Mouse (Mus musculus) stomach, embryonic 14.5 days (tissue): ENCODE results near the gene Usb1. TPM values are rescaled to one million over a fixed set of nuclear protein-coding genes. Genes with fewer than 3 reads are reported as not detected.

Experiments
- ATAC-seq: fragments of 200-750 bp; cut with Nextera tagmentation; 2 replicates; pipeline ENCODE4 v1.8.0; 2017; ENCODE audit warnings: low read depth, moderate TSS enrichment; ENCODE audit not compliant: insufficient number of reproducible peaks, insufficient read depth, low FRiP score
- H3K27ac ChIP-seq: fragments of 300-500 bp; sonication (generic); 2 replicates; pipeline ENCODE4 v1.5.1; 2014; ENCODE audit warnings: mild to moderate bottlenecking, low read length, moderate library complexity, mixed read lengths
- H3K27me3 ChIP-seq: fragments of 300-500 bp; sonication (generic); 2 replicates; pipeline ENCODE4 v1.6.1; 2014; ENCODE audit warnings: low read length, control low read depth, mixed read lengths; ENCODE audit not compliant: control insufficient read depth, insufficient read depth
- H3K36me3 ChIP-seq: fragments of 300-500 bp; sonication (generic); 2 replicates; pipeline ENCODE4 v1.6.1; 2014; ENCODE audit warnings: mild to moderate bottlenecking, control low read depth, low read length, moderate library complexity, mixed read lengths; ENCODE audit not compliant: control insufficient read depth, insufficient read depth
- H3K4me1 ChIP-seq: fragments of 300-500 bp; sonication (generic); 2 replicates; pipeline ENCODE4 v1.6.1; 2014; ENCODE audit warnings: low read length, control low read depth, mixed read lengths; ENCODE audit not compliant: control insufficient read depth, insufficient read depth
- H3K4me2 ChIP-seq: fragments of 300-500 bp; sonication (generic); replicated peaks from 2 replicates; pipeline ENCODE4 v1.6.1; 2014; ENCODE audit warnings: low read depth, low read length, control low read depth
- H3K4me3 ChIP-seq: fragments of 300-500 bp; sonication (generic); 2 replicates; pipeline ENCODE4 v1.5.1; 2014; ENCODE audit warnings: low read depth, low read length, control low read depth
- H3K9ac ChIP-seq: fragments of 300-500 bp; sonication (generic); replicated peaks from 2 replicates; pipeline ENCODE4 v1.6.1; 2014; ENCODE audit warnings: low read depth, mild to moderate bottlenecking, control low read depth, low read length, moderate library complexity, mixed read lengths
- H3K9me3 ChIP-seq: fragments of 300-500 bp; sonication (generic); 2 replicates; pipeline ENCODE4 v1.6.1; 2016; ENCODE audit warnings: low read depth, low read length, control low read depth; ENCODE audit not compliant: control insufficient read depth
- WGBS: fragments of 180-500 bp; shearing (Covaris S2); extraction: QIAGEN DNeasy Blood & Tissue Kit; methylation state at CpG from one replicate; pipeline ENCODE4 v1.1.7; 2014; 5-methylcytosine and 5-hydroxymethylcytosine counted together
- polyA plus RNA-seq: library from polyadenylated mRNA; unstranded; fragments of >200 nt; fragmentation: Nextera tagmentation; extraction: Ambion mirVana; gene quantifications from 2 replicates; pipeline ENCODE4 v1.2.1, GENCODE M21; 2014

The Usb1 gene
- polyA plus RNA-seq, 1 experiment from 2014 or later = 38.0 TPM

GRCm38 (mm10) chr8:95312836-95313235 lies 19.2 kb upstream of the Usb1 start:
- no peaks in the 10 kb centered on the region for H3K27me3 ChIP-seq
- no peaks in the 10 kb centered on the region for H3K9me3 ChIP-seq
- H3K4me3 ChIP-seq = no peak overlapping the region
- no peaks in the 10 kb centered on the region for H3K4me1 ChIP-seq
- WGBS = 68% methylated on average over 18 of the region's 18 CpGs
- no peak for ATAC-seq
- H3K9ac ChIP-seq = no peak overlapping the region
- no peaks in the 10 kb centered on the region for H3K36me3 ChIP-seq
- no peak overlapping the region for H3K4me2 ChIP-seq
- H3K27ac ChIP-seq = no peak overlapping the region

DNA sequence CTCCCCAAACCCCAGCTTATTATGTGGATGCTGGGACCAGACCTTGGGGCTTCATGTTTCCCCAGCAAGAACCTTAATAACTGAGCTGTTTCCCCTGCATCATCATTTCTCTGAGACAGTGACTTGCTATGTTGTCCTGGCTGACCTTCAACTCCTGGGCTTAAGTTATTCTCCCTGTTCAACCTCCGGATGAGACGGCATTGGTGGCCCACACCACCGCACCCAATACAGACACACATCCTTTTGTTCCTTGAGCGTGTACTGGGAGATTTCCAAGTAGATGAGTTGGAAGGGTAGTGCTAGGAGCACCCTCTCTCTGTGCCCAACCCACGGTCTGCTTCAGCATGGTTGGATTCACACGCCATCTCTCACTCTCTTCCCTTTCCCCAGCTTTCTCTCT lies 18.2 kb upstream of the Usb1 start:
- no peaks in the 10 kb centered on the region for H3K27me3 ChIP-seq
- WGBS = 81% methylated on average over 6 of the region's 6 CpGs
- no peak for ATAC-seq
- H3K4me1 ChIP-seq = no peaks in the 10 kb centered on the region
- H3K9ac ChIP-seq = no peak overlapping the region
- H3K36me3 ChIP-seq = no peaks in the 10 kb centered on the region
- no peaks in the 10 kb centered on the region for H3K9me3 ChIP-seq
- no peak overlapping the region for H3K27ac ChIP-seq
- H3K4me3 ChIP-seq = no peak overlapping the region
- H3K4me2 ChIP-seq = no peak overlapping the region

- H3K36me3 ChIP-seq = no peaks in the 10 kb centered on the region
- no peak overlapping the region for H3K27ac ChIP-seq
- ATAC-seq = no peak
- H3K9ac ChIP-seq = no peak overlapping the region
- H3K9me3 ChIP-seq = no peaks in the 10 kb centered on the region
- no peak overlapping the region for H3K4me2 ChIP-seq
- no peak overlapping the region for H3K4me3 ChIP-seq
- H3K27me3 ChIP-seq = no peaks in the 10 kb centered on the region
- no peaks in the 10 kb centered on the region for H3K4me1 ChIP-seq
- WGBS = 78% methylated on average over 2 of the region's 2 CpGs
These were observed 17.4 kb upstream of the Usb1 start for GRCm38 (mm10) chr8:95314707-95315106.

- no peak overlapping the region for H3K4me3 ChIP-seq
- no peaks in the 10 kb centered on the region for H3K9me3 ChIP-seq
- no peaks in the 10 kb centered on the region for H3K4me1 ChIP-seq
- 95% methylated on average over 1 of the region's 1 CpGs for WGBS
- H3K9ac ChIP-seq = no peak overlapping the region
- no peak for ATAC-seq
- no peaks in the 10 kb centered on the region for H3K36me3 ChIP-seq
- no peaks in the 10 kb centered on the region for H3K27me3 ChIP-seq
- no peak overlapping the region for H3K4me2 ChIP-seq
- no peak overlapping the region for H3K27ac ChIP-seq
These were observed 16.7 kb upstream of the Usb1 start for GRCm38 (mm10) chr8:95315350-95315749.

DNA sequence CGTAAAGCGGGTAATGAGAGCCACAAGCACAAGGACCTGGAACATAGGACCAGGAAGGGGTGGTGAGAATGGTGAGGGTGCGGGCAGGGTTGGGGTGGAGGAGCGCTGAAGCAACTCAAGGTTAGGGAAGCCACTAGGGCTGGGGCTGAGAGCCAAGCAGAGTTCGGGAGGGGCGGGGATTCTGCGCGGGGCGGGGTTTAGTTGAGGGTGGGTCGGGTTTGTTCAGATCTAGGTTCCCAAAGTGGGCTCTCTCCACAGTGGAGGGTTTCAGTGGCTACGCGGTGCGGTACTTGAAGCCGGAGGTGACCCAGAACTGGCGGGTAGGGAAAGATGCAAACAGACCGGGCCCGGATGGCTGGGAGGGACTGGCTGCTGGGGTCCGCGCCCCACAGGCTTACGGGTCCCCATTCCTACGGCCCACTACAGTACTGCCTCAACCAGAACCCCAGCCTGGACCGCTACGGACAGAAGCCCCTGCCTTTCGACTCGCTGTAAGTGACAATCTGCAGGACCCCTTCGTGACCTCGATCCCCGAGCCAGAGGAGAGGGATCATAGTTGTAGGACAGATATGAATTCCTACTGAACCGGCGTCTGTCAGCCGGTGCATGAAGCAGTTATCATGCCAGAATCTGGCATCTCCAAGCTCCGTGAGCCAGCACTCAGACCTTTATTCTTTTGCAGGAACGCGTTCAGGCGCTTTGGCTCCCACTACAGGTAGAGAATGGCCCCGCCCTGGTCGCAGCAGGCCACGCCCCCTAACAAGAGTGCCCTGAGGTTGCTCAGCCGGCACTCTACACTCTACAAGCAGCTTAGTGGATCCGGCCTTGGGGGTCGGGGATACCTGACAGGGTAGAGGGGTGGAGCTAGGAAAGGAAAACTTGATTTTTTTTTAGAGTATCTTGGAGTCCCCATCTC lies 11.6 kb upstream of the Usb1 start:
- Histone ChIP-seq H3K9me3 (no peaks in the 10 kb centered on the region), H3K27ac (no peak overlapping the region), H3K4me2 (peak overlapping the region; percentile 96), H3K36me3 (peaks cover 14% of the 10 kb centered on the region), H3K27me3 (no peaks in the 10 kb centered on the region), H3K9ac (peak overlapping the region; percentile 30; the same call in 1 of the 2 replicates), H3K4me3 (peak overlapping the region; percentile 36), H3K4me1 (peaks cover 9% of the 10 kb centered on the region; the same call in 1 of the 2 replicates)
- peak; percentile 81 for ATAC-seq
- 2% methylated on average over 41 of the region's 41 CpGs for WGBS

DNA sequence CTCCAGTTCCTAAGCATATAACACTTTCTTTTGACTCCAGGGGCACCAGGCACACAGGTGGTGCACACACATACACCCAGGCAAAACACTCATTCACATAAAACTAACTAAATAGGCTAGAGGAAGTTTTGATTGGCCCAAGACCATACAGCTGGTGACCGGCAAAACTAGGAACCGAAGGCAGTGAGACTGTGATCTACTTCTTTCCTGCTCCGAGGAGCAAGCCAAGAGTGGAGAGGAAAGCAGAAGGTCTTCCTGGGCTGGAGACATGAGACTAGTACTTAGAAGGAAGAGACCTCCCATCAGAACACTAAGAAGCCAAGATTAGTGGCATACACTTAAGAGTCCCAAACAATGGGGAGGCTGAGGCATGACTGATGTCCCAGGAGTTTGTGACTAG lies 8.9 kb upstream of the Usb1 start:
- no peak overlapping the region for H3K27ac ChIP-seq
- H3K9ac ChIP-seq = no peak overlapping the region
- ATAC-seq = no peak
- 81% methylated on average over 3 of the region's 3 CpGs for WGBS
- no peaks in the 10 kb centered on the region for H3K27me3 ChIP-seq
- H3K4me3 ChIP-seq = no peak overlapping the region
- peaks cover 38% of the 10 kb centered on the region for H3K36me3 ChIP-seq
- H3K4me2 ChIP-seq = no peak overlapping the region
- peaks cover 9% of the 10 kb centered on the region; the same call in 1 of the 2 replicates for H3K4me1 ChIP-seq
- no peaks in the 10 kb centered on the region for H3K9me3 ChIP-seq

- Histone ChIP-seq H3K36me3 (peaks cover 53% of the 10 kb centered on the region), H3K27ac (no peak overlapping the region), H3K4me1 (peaks cover 10% of the 10 kb centered on the region; the same call in 1 of the 2 replicates), H3K9me3 (no peaks in the 10 kb centered on the region), H3K9ac (no peak overlapping the region), H3K27me3 (no peaks in the 10 kb centered on the region), H3K4me2 (no peak overlapping the region), H3K4me3 (no peak overlapping the region)
- WGBS = 68% methylated on average over 5 of the region's 5 CpGs
- no peak for ATAC-seq
These were observed 7.4 kb upstream of the Usb1 start for GRCm38 (mm10) chr8:95324646-95325045.

- H3K9me3 ChIP-seq = no peaks in the 10 kb centered on the region
- no peak overlapping the region for H3K27ac ChIP-seq
- 88% methylated on average over 5 of the region's 5 CpGs for WGBS
- H3K9ac ChIP-seq = no peak overlapping the region
- ATAC-seq = no peak
- H3K4me1 ChIP-seq = peaks cover 15% of the 10 kb centered on the region
- H3K36me3 ChIP-seq = peaks cover 54% of the 10 kb centered on the region
- H3K4me2 ChIP-seq = no peak overlapping the region
- no peaks in the 10 kb centered on the region for H3K27me3 ChIP-seq
- H3K4me3 ChIP-seq = no peak overlapping the region
These were observed 5.3 kb upstream of the Usb1 start for GRCm38 (mm10) chr8:95326822-95327221.
